Mouse (Mus musculus): Measurements from ENCODE around the gene Car11. TPM values are rescaled to one million over a fixed set of nuclear protein-coding genes. Genes with fewer than 3 reads are reported as not detected.

Car11 gene
- polyA plus RNA-seq, 1 experiment from 2014 or later = 7.5 TPM

GRCm38 (mm10) chr7:45720413-45721233 is 21.0 kb downstream of the Car11 start, which contains the start of gene Fam83e:
Gene Fam83e (plus strand): TSS chr7:45721212.
- H3K4me3 ChIP-seq (replicated peaks; ENCODE audit: low read depth, low read length) = no peak within 1 kb of the TSS
- H3K36me3 ChIP-seq (ENCODE audit: insufficient read depth, low read length) = peaks cover 35% of the 10 kb centered on the region; the same call in 1 of the 2 replicates
- DNase-seq (ENCODE audit: low spot score) = no peak
- WGBS = 75% methylated on average over 14 of the region's 14 CpGs
- H3K9ac ChIP-seq (ENCODE audit: low read depth, low read length) = 0 out of 2 replicates have a peak within 1 kb of the TSS, but pooled peaks have one; percentile 27
- 0 out of 2 replicates have a peak, but pooled peaks have one; percentile 5 for ATAC-seq (replicated peaks; ENCODE audit: low FRiP score, low read depth)
- TF ChIP-seq CTCF (IDR thresholded peaks at IDR 0.05; ENCODE audit: low read depth) = peak; percentile 38; the same call in 1 of the 2 replicates
- H3K27ac ChIP-seq = no peak within 1 kb of the TSS
- no peaks in the 10 kb centered on the region for H3K9me3 ChIP-seq (replicated peaks; ENCODE audit: low read length)
- peaks cover 19% of the 10 kb centered on the region for H3K4me1 ChIP-seq (replicated peaks; ENCODE audit: insufficient read depth, low read length)
- no peaks in the 10 kb centered on the region for H3K27me3 ChIP-seq (ENCODE audit: insufficient read depth, low read length)
- H3K4me2 ChIP-seq (ENCODE audit: low read length) = 0 out of 2 replicates have a peak within 1 kb of the TSS, but pooled peaks have one; percentile 86

GRCm38 (mm10) chr7:45721234-45721571 is 21.6 kb downstream of the Car11 start:
- Histone ChIP-seq H3K4me3 (replicated peaks; ENCODE audit: low read depth, low read length) (no peak overlapping the region), H3K36me3 (ENCODE audit: insufficient read depth, low read length) (peaks cover 40% of the 10 kb centered on the region; the same call in 1 of the 2 replicates), H3K27ac (no peak overlapping the region), H3K4me2 (ENCODE audit: low read length) (no peak overlapping the region), H3K9me3 (replicated peaks; ENCODE audit: low read length) (no peaks in the 10 kb centered on the region), H3K9ac (ENCODE audit: low read depth, low read length) (no peak overlapping the region), H3K4me1 (replicated peaks; ENCODE audit: insufficient read depth, low read length) (peaks cover 14% of the 10 kb centered on the region), H3K27me3 (ENCODE audit: insufficient read depth, low read length) (no peaks in the 10 kb centered on the region)
- no peak for ATAC-seq (replicated peaks; ENCODE audit: low FRiP score, low read depth)
- DNase-seq (ENCODE audit: low spot score) = no peak
- TF ChIP-seq CTCF (IDR thresholded peaks at IDR 0.05; ENCODE audit: low read depth) = no peak
- 72% methylated on average over 7 of the region's 7 CpGs for WGBS

- Histone ChIP-seq H3K9ac (ENCODE audit: low read depth, low read length) (0 out of 2 replicates have a peak overlapping the region, but pooled peaks have one; percentile 27), H3K4me2 (ENCODE audit: low read length) (no peak overlapping the region), H3K36me3 (ENCODE audit: insufficient read depth, low read length) (peaks cover 42% of the 10 kb centered on the region; the same call in 1 of the 2 replicates), H3K9me3 (replicated peaks; ENCODE audit: low read length) (no peaks in the 10 kb centered on the region), H3K27me3 (ENCODE audit: insufficient read depth, low read length) (no peaks in the 10 kb centered on the region), H3K27ac (no peak overlapping the region), H3K4me1 (replicated peaks; ENCODE audit: insufficient read depth, low read length) (peaks cover 8% of the 10 kb centered on the region), H3K4me3 (replicated peaks; ENCODE audit: low read depth, low read length) (no peak overlapping the region)
- ATAC-seq (replicated peaks; ENCODE audit: low FRiP score, low read depth) (no peak), DNase-seq (ENCODE audit: low spot score) (no peak)
- WGBS = 60% methylated on average over 13 of the region's 13 CpGs
- no peak for TF ChIP-seq CTCF (IDR thresholded peaks at IDR 0.05; ENCODE audit: low read depth)
Measured at GRCm38 (mm10) chr7:45721642-45722347, 22.2 kb downstream of the Car11 start.

GRCm38 (mm10) chr7:45722348-45722713 is 22.7 kb downstream of the Car11 start:
- no peak overlapping the region for H3K4me2 ChIP-seq (ENCODE audit: low read length)

GRCm38 (mm10) chr7:45723301-45723700 is 23.7 kb downstream of the Car11 start:
- 78% methylated on average over 4 of the region's 4 CpGs for WGBS
- Histone ChIP-seq H3K4me1 (replicated peaks; ENCODE audit: insufficient read depth, low read length) (peaks cover 8% of the 10 kb centered on the region), H3K27me3 (ENCODE audit: insufficient read depth, low read length) (no peaks in the 10 kb centered on the region), H3K4me2 (ENCODE audit: low read length) (no peak overlapping the region), H3K36me3 (ENCODE audit: insufficient read depth, low read length) (peaks cover 42% of the 10 kb centered on the region; the same call in 1 of the 2 replicates), H3K9me3 (replicated peaks; ENCODE audit: low read length) (no peaks in the 10 kb centered on the region), H3K4me3 (replicated peaks; ENCODE audit: low read depth, low read length) (no peak overlapping the region), H3K9ac (ENCODE audit: low read depth, low read length) (no peak overlapping the region), H3K27ac (no peak overlapping the region)
- DNase-seq (ENCODE audit: low spot score) = no peak
- no peak for ATAC-seq (replicated peaks; ENCODE audit: low FRiP score, low read depth)
- no peak for TF ChIP-seq CTCF (IDR thresholded peaks at IDR 0.05; ENCODE audit: low read depth)

More at GRCm38 (mm10) chr7:45722348-45722713, 22.7 kb downstream of the Car11 start:
- no peak for ATAC-seq (replicated peaks; ENCODE audit: low FRiP score, low read depth)
- no peak overlapping the region for H3K4me3 ChIP-seq (replicated peaks; ENCODE audit: low read depth, low read length)
- peaks cover 8% of the 10 kb centered on the region for H3K4me1 ChIP-seq (replicated peaks; ENCODE audit: insufficient read depth, low read length)
- no peak overlapping the region for H3K27ac ChIP-seq
- 50% methylated on average over 13 of the region's 13 CpGs for WGBS
- TF ChIP-seq CTCF (IDR thresholded peaks at IDR 0.05; ENCODE audit: low read depth) = no peak
- H3K36me3 ChIP-seq (ENCODE audit: insufficient read depth, low read length) = peaks cover 42% of the 10 kb centered on the region; the same call in 1 of the 2 replicates
- no peaks in the 10 kb centered on the region for H3K9me3 ChIP-seq (replicated peaks; ENCODE audit: low read length)
- no peaks in the 10 kb centered on the region for H3K27me3 ChIP-seq (ENCODE audit: insufficient read depth, low read length)
- 0 out of 2 replicates have a peak overlapping the region, but pooled peaks have one; percentile 27 for H3K9ac ChIP-seq (ENCODE audit: low read depth, low read length)
- no peak for DNase-seq (ENCODE audit: low spot score)

- Histone ChIP-seq H3K9me3 (replicated peaks; ENCODE audit: low read length) (no peaks in the 10 kb centered on the region), H3K36me3 (ENCODE audit: insufficient read depth, low read length) (peaks cover 42% of the 10 kb centered on the region; the same call in 1 of the 2 replicates), H3K27me3 (ENCODE audit: insufficient read depth, low read length) (no peaks in the 10 kb centered on the region), H3K27ac (no peak overlapping the region), H3K9ac (ENCODE audit: low read depth, low read length) (no peak overlapping the region), H3K4me2 (ENCODE audit: low read length) (no peak overlapping the region), H3K4me3 (replicated peaks; ENCODE audit: low read depth, low read length) (no peak overlapping the region), H3K4me1 (replicated peaks; ENCODE audit: insufficient read depth, low read length) (peaks cover 8% of the 10 kb centered on the region)
- 87% methylated on average over 14 of the region's 14 CpGs for WGBS
- TF ChIP-seq CTCF (IDR thresholded peaks at IDR 0.05; ENCODE audit: low read depth) = no peak
- ATAC-seq (replicated peaks; ENCODE audit: low FRiP score, low read depth) (no peak), DNase-seq (ENCODE audit: low spot score) (no peak)
Measured at GRCm38 (mm10) chr7:45723781-45724180, 24.1 kb downstream of the Car11 start.

Measured in kidney, postnatal 0 days (tissue).